8 mouse cellular contexts compared by ENCODE assay signal in genomic region chr4:135617783-135618470, GRCm38 (mm10). TPM values are rescaled to one million over a fixed set of nuclear protein-coding genes. Genes with fewer than 3 reads are reported as not detected.
A peak's percentile ranks its signal among the peaks of the same experiment; 100 is the strongest.
DNase-seq lines count a peak whose midpoint lies in the region; ATAC-seq and TF ChIP-seq lines count a peak whose summit lies in the region.

No protein-coding gene starts in this region.

- peaks cover 8% of the 10 kb centered on the region for H3K4me1 ChIP-seq in hindbrain, embryonic 13.5 days (replicated peaks)
- no peaks in the 10 kb centered on the region for H3K4me1 ChIP-seq in hindbrain, embryonic 11.5 days (replicated peaks; ENCODE audit: control insufficient read depth, insufficient read depth, low read length)
- H3K4me1 ChIP-seq in E14TG2a.4 (replicated peaks; ENCODE audit: low read depth, low read length), result peaks cover 63% of the 10 kb centered on the region

- peaks cover 20% of the 10 kb centered on the region for H3K27me3 ChIP-seq in hindbrain, embryonic 13.5 days
- 0 out of 2 replicates have a peak, but pooled peaks cover 2% of the 10 kb centered on the region for H3K27me3 ChIP-seq in hindbrain, embryonic 11.5 days (ENCODE audit: control insufficient read depth, insufficient read depth, low read length)
- H3K27me3 ChIP-seq in E14TG2a.4 (ENCODE audit: insufficient read depth, low read length), result 0 out of 2 replicates have a peak, but pooled peaks cover 4% of the 10 kb centered on the region

- H3K36me3 ChIP-seq in hindbrain, embryonic 13.5 days, result no peaks in the 10 kb centered on the region
- H3K36me3 ChIP-seq in hindbrain, embryonic 11.5 days (ENCODE audit: control insufficient read depth, insufficient read depth, low read length), result no peaks in the 10 kb centered on the region
- peaks cover 1% of the 10 kb centered on the region; the same call in 1 of the 2 replicates for H3K36me3 ChIP-seq in E14TG2a.4 (ENCODE audit: insufficient read depth, low read length)

- TF ChIP-seq CTCF in E14TG2a.4 (conservative IDR thresholded peaks at IDR 0.05; ENCODE audit: low read length), result no peak

- H3K4me3 ChIP-seq in hindbrain, embryonic 13.5 days, result no peak overlapping the region
- H3K4me3 ChIP-seq in hindbrain, embryonic 11.5 days (ENCODE audit: low read depth, low read length), result no peak overlapping the region
- peak overlapping the region; percentile 65 for H3K4me3 ChIP-seq in E14TG2a.4 (replicated peaks; ENCODE audit: low read length)

- no peak overlapping the region for H3K9ac ChIP-seq in hindbrain, embryonic 13.5 days
- no peak overlapping the region for H3K9ac ChIP-seq in hindbrain, embryonic 11.5 days (ENCODE audit: low read depth, low read length)

- H3K27ac ChIP-seq in hindbrain, embryonic 13.5 days, result no peak overlapping the region
- H3K27ac ChIP-seq in hindbrain, embryonic 11.5 days (ENCODE audit: low read depth, low read length), result no peak overlapping the region

- H3K4me2 ChIP-seq in hindbrain, embryonic 13.5 days, result 0 out of 2 replicates have a peak overlapping the region, but pooled peaks have one; percentile 4
- H3K4me2 ChIP-seq in hindbrain, embryonic 11.5 days (replicated peaks; ENCODE audit: low read depth, low read length), result no peak overlapping the region

- DNase-seq in hindbrain, embryonic 11.5 days (ENCODE audit: low spot score), result no peak
- peak; percentile 52 for DNase-seq in naive thymus-derived CD4-positive, alpha-beta T cell, adult 2 months (ENCODE audit: low read depth)
- DNase-seq in layer of hippocampus, adult 9-11 months, result no peak
- DNase-seq in urinary bladder, postnatal 36 days (ENCODE audit: low spot score in 2 of 2), result no peak
- no peak for DNase-seq in testis, postnatal 14 days (ENCODE audit: low spot score)

- ATAC-seq in hindbrain, embryonic 13.5 days (ENCODE audit: low FRiP score), result no peak
- no peak for ATAC-seq in hindbrain, embryonic 11.5 days (ENCODE audit: low FRiP score)
- ATAC-seq in granulocyte monocyte progenitor cell, adult 5-6 weeks (replicated peaks; ENCODE audit: poor library complexity, severe bottlenecking), result peak; percentile 82

- WGBS in hindbrain, embryonic 13.5 days, result 10% methylated on average over 16 of the region's 16 CpGs
- 14% methylated on average over 16 of the region's 16 CpGs for WGBS in hindbrain, embryonic 11.5 days

- H3K9me3 ChIP-seq in hindbrain, embryonic 13.5 days, result no peaks in the 10 kb centered on the region
- no peaks in the 10 kb centered on the region for H3K9me3 ChIP-seq in hindbrain, embryonic 11.5 days (ENCODE audit: control insufficient read depth, low read length)
- peaks cover 7% of the 10 kb centered on the region for H3K9me3 ChIP-seq in E14TG2a.4 (ENCODE audit: low read length)

RNA-seq across cellular contexts. Expression of gene Grhl3, which starts 44.5 kb away (rescaled TPM):
- 0.90 and 0.93 TPM in 2 replicates for polyA plus RNA-seq in hindbrain, embryonic 13.5 days (2015; fragmentation: Nextera tagmentation; extraction: Ambion mirVana)
- 3.7 and 4.4 TPM in 2 replicates for polyA plus RNA-seq in hindbrain, embryonic 11.5 days (2014; fragmentation: Nextera tagmentation; extraction: Ambion mirVana)
- total RNA-seq in granulocyte monocyte progenitor cell, adult 5-6 weeks (2014; fragmentation: Nextera tagmentation), result not detected in 2 replicates
- not detected in 2 replicates for total RNA-seq in granulocyte monocyte progenitor cell, adult 5-6 weeks (2017)
